Mouse (Mus musculus) A20 (cell line): ENCODE measurements at regions not wholly inside any gene's neighbourhood (a gene's known extent, or its start where the extent isn't known, plus 50 kb on each side); places are given as distances from the start of the nearest gene placed in this dataset.

ENCODE experiments used
- DNase-seq: peaks from one replicate; pipeline ENCODE4 v3.0.0-alpha.2; 2011; ENCODE audit warnings: low read depth, low spot score

DNA sequence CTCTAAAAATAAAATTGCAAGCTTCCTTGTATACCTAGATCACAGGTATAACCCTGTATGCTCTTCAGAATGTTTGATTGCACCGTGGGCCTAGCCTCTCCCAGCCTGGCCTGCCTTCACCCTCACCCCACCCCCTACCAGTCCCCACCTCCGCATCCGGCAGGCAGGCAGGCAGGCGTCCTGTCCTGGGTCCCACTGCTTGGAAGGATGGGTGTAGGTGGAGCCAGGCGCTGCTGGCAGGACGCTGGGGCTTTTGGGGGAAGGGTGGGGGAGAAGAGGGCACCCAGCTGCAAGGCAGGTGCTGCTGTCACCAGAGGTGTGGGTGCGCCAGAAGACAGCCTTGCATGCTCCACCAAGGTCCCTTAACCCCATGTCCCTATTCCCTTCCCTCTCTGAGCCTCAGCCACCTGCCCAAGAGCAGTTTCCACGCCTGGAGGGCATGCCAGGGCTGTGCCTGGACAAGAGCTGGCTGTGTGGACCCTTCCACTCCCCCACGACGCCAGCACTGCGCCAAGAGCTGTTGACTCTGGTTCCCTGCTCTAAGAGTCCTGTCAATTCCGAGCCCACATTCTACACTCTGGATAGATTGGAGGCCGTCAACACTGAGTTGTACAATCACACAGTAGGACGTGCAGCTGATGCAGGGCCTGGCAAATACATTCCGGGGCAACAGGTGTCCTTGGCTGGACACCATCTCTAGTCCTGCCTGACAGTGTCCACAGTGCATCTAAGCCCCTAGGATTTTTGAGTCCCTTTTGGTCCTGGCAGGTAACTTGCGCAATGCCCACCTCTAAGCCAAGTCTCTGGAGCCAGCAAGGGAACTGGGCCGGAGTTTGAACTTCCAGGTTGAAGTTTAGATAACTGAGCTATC, 170.0 kb upstream of the Id2 start:
- no peak for DNase-seq

DNA sequence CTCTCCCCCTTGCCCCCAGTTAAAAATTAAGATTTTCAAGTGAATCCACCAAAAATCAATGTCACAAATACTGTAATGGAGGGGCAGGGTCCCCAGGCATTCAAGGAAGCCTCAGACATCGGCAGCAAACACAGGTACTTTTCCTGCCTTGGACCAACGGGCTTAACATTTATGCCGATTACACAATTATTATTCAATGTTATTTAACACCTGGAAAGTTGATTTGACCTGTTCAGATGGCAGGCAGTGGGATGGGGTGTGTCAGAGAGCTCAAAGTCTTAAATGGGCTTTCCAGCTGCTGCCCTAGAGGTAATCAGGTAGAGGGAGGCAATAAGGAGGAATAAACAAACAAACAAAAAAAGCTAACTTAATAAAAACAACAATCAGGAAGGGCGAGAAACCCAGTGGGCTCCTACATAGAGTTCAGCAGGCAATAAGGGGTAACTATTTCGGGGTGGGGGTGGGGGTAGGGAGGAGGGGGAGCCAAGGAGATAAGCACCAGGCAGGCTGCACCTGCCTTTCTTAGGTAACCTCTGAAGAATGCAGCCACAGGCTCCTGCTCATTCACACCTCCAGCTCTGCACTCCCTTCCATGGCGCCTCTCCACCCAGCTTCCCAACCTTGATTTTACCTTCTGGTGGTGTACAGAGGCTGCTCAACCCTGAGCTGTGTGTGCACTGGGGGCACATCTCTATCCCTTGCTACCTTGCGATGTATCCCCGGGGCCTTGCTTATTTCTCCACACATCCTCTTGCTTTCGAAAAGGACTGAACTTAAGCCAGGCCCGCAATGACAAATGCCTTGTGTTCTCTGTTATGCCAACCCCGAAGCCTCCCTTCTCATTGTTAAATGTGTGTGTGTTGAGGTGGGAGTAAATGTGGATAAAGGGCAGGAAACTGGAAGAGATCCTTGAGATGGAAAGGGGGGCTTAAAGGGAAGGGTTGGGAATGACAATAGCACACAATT, 168.9 kb upstream of the Id2 start:
- no peak for DNase-seq

DNA sequence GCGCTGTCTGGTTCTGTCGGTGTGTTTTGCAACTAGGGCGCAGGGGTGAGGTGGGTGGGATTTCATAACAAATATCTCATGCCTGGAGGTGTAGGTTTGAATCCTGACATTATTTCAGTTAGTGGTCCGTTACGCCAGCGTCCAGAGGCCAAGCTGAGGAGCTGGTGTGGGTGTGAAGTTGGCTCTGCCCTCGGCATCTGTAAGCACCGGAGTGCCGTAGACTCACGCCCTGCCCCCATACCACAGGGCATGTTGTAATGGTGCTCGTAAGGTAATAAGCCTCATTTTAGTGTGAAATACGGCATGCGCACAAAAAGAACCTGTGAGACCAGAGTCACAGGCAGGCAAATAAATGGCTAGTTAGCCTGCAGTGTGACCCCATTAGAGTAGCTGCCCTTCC, 168.1 kb upstream of the Id2 start:
- no peak for DNase-seq

DNA sequence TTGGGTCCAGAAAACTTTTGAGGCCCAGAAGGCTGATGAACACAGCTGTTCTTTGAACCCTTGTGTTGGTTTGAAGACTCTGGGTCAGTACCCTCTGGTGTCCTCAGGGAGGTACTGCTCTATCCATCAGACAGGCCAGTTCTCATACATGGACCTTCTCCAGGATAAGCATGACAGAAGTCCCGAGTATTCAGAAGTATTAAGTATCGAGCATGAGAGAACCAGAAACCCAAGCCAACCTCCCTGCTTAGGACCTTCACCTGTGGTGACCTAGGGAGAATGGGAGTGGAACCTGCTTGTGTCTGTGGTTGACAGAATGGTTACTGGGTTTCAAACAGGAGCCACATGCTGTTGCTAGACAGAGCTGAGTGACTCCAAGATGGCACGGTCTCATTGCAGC, 167.5 kb upstream of the Id2 start:
- DNase-seq = no peak

DNA sequence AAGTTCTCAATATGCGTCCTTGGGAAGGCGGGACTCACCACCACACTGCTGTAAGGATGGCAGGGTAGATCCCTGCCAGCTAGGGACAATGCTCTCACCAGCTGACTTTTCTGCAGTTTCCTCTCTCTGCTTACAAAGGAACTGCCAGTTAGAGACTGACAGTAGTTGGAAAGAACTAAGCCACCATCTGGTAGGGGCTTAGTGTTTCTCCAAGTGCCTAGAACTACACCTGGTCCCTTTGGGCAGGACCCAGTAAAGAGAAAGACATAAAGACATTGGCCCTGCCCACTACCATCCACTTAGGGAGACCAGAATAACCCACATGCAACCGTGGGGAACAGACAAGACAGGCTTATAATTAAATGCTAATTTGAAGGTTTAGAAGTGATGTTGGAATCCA, 165.5 kb upstream of the Id2 start:
- no peak for DNase-seq

DNA sequence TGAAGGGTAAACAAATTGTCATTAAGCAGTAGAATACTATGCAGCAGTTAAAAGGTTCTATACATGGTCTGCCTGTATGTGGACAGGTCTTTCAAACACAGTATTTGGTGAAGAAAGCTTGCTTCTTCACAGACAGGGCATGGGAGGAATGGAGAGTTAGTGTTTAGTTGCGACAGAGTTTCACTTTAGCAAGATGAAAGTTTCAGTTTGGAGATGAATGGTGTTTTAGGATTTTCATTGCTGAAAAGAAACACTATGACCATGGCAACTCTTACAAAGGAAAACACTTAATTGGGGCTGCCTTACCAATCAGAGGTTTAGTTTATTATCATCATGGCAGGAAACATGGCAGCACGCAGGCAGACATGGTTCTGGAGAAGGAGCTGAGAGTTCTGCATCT, 162.2 kb upstream of the Id2 start:
- no peak for DNase-seq

DNA sequence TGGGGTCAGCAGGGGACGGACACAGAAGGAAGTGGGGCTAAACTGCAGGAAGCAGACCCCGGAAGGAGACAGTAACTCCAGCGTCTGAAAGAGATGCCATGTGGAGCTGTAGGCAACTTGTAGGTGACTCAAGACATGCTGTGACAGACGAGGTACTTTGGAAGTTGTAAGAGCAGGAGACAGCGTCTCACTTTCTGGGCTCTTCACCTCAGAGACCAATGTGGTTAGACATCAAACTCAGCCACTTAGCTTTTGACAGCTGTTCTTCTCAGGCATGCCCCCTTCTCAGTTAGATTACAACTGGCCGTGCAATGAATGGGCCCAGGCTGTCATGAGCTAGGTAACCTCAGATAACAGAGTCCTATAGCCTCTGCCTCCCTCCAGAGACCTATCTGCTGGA, 159.3 kb upstream of the Id2 start:
- DNase-seq = no peak

DNA sequence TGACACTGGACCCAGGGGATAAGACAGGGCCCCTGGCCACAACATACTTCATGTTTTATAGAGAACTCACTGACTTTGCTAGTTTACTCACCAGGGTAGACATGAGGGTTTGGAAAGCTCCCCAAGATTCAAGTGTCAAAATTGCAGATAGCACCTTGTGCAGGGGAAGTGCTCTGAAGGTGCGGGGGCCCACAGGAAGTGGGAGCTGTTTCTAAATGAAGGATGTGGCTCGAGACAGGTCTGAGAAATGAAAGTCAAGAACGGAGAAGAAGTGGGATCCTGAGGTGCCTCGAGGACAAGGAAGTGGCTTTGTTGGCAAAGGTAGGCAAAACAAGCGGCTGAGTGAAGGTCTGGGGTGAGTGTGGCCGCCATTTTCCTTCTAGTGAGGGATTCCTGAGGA, 157.8 kb upstream of the Id2 start:
- DNase-seq = peak; percentile 24

DNA sequence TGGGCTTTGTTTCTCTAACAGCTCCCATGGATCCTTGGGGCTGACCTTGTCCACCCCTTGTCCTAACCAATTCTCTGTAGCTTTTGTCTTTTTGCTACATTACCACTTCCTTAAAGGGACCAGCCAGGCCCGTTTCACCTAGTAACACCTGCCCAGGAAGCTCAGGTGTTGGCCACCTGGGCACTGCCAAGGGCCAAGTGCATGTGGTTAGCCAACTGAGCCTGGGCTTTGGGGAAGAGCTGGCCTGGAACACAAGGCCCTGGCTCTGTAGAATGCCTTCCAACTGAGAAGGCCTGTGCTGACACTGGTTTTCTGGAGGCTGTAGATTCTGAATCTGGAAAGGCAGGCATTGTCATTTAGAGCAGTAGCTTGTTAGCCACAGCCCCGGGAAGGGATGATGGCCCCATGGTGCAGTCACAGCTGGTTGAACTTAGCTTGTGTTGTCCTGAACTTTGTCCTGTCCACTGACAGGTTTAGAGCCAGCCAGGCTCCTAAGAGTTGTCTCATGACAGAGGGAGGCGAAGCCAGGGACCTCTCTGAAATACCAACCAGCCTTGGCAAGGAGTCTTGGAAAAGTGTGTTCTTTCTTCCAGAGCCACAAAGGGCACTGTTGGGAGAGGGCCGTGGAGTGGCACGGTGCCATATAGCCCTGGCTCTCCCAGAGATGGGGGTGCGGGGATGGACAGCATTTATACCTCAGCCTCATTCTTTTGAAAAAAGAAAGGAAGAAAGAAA, 156.0 kb upstream of the Id2 start:
- peak; percentile 49 for DNase-seq

DNA sequence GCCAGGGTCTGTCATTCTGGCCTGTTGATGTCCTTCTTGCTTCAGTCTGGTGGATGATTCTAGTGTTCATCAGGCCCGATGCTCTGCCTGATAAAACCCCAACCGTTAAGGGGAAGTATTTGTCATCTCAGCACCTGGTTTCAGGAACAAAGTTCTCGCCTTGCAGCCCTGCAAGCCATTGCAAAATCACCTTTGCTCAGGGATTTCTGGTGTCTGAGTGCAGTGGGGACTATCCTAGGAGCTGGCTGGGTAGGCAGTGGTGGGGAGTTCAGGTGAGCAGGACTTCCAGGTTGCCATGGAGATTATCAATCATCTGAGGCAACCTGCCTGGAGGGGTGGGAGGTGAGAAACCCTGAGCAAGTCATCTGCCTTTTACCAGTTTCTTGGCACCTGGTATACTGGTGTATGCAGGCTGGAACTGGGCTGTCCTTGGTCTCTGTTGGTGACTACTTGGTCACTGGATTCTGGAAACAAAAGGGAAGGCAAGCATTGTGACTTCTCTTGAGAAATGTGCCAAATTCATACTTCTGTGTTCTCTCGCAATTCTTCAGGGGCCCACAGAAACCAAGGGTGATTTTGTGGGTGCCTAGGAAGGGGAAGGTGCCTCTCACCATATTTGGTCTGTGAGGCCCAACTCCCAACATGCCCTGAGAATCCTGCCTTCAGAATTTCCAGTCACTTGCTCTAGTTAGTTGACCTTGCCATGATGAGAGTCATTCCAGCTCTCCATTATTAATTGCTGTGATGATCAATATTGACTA, 154.7 kb upstream of the Id2 start:
- peak; percentile 74 for DNase-seq

DNA sequence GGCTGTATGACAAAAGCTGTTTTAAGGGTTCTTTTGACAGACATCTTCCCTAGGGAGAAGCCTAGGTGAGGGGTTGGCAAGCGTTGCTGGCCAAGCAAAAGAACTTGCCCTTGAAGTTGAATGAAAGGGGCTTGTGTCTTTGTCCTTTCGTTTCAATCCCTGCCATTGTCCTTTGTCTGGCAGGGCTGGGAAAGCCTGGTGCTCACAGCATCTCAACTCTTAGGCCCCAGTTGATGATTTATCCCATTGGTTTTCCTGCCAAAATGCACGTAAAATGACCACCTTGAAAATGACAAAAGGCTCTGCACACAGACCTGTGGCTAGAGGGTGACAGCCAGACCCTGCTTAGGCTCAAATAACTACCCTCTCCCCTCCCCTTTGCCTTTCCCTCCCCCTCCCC, 153.9 kb upstream of the Id2 start:
- DNase-seq = no peak

DNA sequence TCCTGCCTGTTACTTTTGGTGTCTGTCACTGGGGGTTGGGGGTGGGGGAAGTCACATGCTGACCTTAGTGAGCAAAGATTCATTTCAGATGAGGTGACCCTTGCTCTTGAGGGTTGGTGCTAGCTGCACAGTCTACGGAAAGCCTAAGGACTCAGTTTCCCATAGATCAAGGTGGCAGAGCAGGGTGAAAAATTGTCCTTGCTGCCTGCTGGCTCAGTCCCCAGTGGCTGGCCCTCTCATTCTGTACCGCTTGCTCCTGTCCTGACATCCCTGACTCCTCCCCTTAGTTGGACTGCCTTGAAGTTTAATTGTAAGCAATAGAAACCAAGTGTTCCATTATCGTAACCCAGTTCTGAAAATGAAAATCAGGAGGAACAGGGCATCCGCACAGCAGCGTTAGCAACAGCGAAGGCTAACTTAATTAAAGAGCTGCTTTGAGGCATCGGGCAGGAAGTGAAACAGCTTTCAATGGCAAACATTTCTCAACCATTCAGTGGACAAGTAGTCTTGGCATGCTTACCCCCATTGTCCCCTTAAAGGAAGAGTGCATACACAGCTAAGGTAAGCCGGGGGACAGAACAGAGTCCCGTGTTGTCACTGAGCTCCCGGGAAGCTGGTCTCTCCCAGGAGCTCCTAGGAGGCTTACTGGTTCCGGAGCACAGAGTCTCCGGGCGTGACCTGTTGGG, 151.9 kb upstream of the Id2 start:
- DNase-seq = peak; percentile 34

DNA sequence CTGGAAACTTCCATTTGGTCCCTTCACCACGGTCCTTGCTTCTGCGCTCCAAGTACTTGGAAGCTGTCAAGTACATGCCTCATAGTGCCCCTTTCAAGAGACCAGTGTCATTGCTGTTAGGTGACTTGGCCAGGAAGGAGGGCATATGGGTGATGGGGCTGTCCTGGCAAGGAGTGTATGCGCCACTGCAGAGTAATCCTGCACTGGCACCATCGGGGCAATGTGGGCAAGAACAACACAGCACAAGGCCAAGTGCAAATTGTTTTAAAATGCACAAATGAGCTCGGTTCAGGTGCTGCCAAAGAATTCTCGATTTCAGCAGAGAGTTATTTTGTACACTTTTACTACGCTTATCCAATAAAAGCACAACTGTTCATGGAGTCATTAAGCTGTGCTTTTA, 149.6 kb upstream of the Id2 start:
- DNase-seq = no peak

DNA sequence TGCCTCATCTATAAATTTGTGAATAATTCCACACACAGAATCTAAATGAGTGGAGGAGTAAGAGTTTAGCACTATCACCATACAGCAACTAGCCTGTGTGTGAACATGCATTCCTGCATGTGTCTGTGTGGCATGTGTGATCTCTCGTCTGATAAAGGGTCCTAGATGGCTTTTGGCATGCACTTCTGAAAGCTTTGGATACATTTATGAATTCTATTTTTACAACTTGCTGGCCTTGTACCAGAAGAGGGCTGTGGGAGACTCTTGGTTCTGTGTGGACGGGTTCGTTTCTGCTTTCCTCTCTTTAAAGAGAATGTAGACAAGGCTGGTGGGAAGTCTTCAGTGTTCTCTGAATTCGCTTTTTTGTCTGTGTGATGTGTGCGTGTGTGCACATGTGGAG, 148.7 kb upstream of the Id2 start:
- DNase-seq = no peak

DNA sequence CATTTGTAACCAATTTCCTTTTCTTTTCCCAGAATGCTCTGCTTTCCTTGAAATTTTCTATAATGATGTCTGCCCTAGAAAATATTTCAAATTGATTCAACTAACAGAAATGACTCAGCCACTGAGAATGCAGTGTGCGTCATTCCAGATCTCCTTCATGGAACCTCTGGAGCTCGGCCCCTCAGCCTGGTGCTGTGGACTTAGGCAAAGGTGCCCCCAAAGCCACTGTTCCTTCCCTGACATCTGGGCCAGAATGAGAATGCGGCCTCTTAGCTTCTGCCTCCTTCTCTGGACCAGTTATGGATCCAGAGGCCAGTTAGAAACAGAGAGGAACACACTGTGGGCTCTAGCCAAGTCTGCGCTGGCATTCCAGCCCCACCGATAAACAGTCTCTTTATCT, 148.3 kb upstream of the Id2 start:
- DNase-seq = no peak

DNA sequence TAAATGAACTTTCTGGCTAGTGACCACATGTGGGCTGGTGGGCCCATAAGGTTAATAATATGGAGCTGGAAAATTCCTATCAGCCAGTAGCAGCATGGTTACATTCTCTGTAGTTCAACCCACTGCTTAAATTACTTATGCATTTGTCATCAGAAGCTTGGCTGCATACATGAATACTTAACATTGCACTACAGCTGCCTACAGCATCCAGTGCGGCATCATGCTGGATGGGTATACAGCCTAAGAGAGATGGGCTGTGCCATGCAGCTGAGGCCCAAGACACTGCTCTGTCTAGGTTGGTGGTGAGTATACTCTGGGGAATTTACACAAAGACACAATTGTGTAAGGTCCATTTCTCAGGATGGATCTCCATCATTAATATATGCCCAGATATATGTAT, 147.7 kb upstream of the Id2 start:
- no peak for DNase-seq

DNA sequence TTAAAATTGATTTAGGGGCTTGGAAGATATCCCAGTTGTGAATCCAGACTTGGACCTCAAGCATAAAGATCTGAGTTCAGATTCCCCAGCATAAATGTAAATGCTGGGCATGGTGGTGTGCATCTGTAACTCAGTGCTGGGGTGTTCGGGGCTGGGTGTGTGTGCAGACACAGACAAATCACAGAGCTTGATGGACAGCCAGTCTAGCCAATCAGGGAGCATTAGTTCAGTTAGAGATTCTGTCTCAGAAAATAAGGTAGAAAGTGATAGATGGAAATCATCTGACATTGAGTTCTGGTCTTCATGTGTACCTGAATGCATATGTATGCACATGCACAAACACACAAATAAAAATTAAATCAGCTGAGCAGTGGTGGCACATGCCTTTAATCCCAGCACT, 147.0 kb upstream of the Id2 start:
- peak; percentile 27 for DNase-seq

DNA sequence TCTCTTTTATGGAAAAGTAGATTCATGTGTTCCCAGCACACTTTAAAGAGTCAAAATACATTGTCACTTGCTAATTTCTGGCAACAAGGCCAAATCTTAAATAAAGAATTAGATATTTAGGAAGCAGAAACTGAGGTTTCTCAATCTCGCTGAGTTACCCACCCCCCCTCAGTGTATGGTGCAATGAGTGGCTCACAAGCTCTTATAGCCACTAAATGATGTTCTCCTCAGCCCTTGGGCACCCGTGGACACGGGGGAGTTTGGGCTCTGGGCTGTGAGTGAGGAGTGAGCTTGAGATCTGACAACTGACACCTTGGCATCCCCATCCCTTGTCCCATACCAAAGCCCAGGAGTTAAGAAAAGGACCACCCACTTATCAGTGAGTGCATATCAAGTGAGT, 145.4 kb upstream of the Id2 start:
- no peak for DNase-seq

DNA sequence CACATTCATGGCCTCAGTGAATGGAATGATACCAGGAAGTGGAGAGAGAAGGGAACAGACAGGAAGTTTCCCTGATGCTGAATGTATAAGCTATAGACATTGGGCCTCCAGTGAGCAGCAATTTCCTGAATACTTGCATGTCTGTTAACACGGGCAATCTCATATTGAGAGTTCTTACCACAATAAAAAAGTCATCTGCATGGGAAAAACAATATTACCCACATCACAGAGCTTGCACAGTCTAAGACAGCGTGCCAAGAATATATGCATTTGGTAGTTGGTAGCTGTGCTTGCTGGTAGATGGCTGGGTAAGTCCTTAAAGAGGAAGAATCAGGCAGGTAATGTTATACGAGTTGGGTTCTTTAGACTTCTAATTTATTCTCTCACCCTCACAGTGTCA, 144.7 kb upstream of the Id2 start:
- DNase-seq = no peak

DNA sequence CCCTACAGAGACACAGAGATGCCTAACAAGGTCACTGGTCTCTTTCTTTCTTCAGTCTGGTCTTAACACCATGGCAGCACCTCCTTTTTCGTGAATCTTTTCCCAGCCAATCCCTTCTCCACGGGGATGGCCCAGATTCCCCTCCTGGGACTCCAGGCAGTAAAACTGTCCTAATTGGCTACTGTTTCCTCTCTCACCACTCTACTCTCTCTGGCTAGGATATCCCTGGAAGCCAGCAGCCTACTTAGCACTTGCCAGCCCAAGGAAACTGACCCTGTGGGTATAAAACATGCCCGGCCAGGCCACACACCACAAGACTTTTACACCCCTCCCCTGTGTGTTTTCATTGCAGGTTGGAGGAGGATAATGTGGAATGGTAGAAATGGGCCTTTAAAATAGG, 143.9 kb upstream of the Id2 start:
- DNase-seq = no peak

DNA sequence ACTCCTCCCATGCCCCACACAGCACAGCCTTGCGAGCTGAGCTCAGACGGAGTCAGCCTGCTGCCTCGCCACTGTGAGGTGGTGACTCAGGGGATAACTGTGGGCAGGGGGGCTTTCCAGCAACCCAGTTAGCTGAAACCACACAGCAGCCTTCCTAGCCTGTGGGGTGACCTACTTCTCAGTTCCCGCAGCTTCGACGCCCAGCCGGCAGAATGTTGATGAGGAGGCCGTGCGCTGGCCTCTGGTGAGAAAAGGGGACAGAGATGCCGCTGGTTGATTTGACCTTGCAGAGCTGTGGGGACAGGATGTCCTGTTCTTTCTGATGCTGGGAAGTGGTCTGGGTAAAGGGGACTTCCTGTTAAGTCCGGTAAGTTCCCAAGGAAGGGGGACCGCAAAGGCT, 143.2 kb upstream of the Id2 start:
- DNase-seq = no peak
